Mouse (Mus musculus): Measurements from ENCODE around the gene Pphln1. TPM values are rescaled to one million over a fixed set of nuclear protein-coding genes. Genes with fewer than 3 reads are reported as not detected.

The Pphln1 gene
- polyA plus RNA-seq, 1 experiment from 2014 or later = 37.0 TPM

GRCm38 (mm10) chr15:93503201-93503745 is 105.1 kb downstream of the Pphln1 start:
- Histone ChIP-seq H3K4me1 (ENCODE audit: control insufficient read depth, insufficient read depth, low read length) (no peaks in the 10 kb centered on the region), H3K27ac (ENCODE audit: low read length) (no peak overlapping the region), H3K4me2 (ENCODE audit: low read depth, low read length) (no peak overlapping the region), H3K4me3 (ENCODE audit: low read length) (no peak overlapping the region), H3K9ac (ENCODE audit: low read length) (no peak overlapping the region), H3K36me3 (ENCODE audit: control insufficient read depth, insufficient read depth) (peaks cover 87% of the 10 kb centered on the region), H3K27me3 (ENCODE audit: control insufficient read depth, insufficient read depth, low read length) (no peaks in the 10 kb centered on the region), H3K9me3 (replicated peaks; ENCODE audit: control insufficient read depth, low read length) (no peaks in the 10 kb centered on the region)
- 92% methylated on average over 35 of the region's 35 CpGs for WGBS
- ATAC-seq (replicated peaks; ENCODE audit: extremely low read depth, insufficient read depth, low FRiP score) = no peak

- no peak for ATAC-seq (replicated peaks; ENCODE audit: extremely low read depth, insufficient read depth, low FRiP score)
Observed at GRCm38 (mm10) chr15:93504808-93505207, 106.7 kb downstream of the Pphln1 start.

GRCm38 (mm10) chr15:93510690-93511336 is 112.7 kb downstream of the Pphln1 start:
- Histone ChIP-seq H3K36me3 (ENCODE audit: control insufficient read depth, insufficient read depth) (peaks cover 41% of the 10 kb centered on the region), H3K27ac (ENCODE audit: low read length) (no peak overlapping the region), H3K9ac (ENCODE audit: low read length) (no peak overlapping the region), H3K4me2 (ENCODE audit: low read depth, low read length) (no peak overlapping the region), H3K27me3 (ENCODE audit: control insufficient read depth, insufficient read depth, low read length) (no peaks in the 10 kb centered on the region), H3K4me1 (ENCODE audit: control insufficient read depth, insufficient read depth, low read length) (peaks cover 41% of the 10 kb centered on the region), H3K9me3 (replicated peaks; ENCODE audit: control insufficient read depth, low read length) (no peaks in the 10 kb centered on the region), H3K4me3 (ENCODE audit: low read length) (no peak overlapping the region)
- ATAC-seq (replicated peaks; ENCODE audit: extremely low read depth, insufficient read depth, low FRiP score) = no peak
- 50% methylated on average over 12 of the region's 12 CpGs for WGBS

More at GRCm38 (mm10) chr15:93504808-93505207, 106.7 kb downstream of the Pphln1 start:
- Histone ChIP-seq H3K9me3 (replicated peaks; ENCODE audit: control insufficient read depth, low read length) (no peaks in the 10 kb centered on the region), H3K4me2 (ENCODE audit: low read depth, low read length) (no peak overlapping the region), H3K36me3 (ENCODE audit: control insufficient read depth, insufficient read depth) (peaks cover 84% of the 10 kb centered on the region), H3K4me3 (ENCODE audit: low read length) (no peak overlapping the region), H3K4me1 (ENCODE audit: control insufficient read depth, insufficient read depth, low read length) (no peaks in the 10 kb centered on the region), H3K27me3 (ENCODE audit: control insufficient read depth, insufficient read depth, low read length) (no peaks in the 10 kb centered on the region), H3K9ac (ENCODE audit: low read length) (no peak overlapping the region), H3K27ac (ENCODE audit: low read length) (no peak overlapping the region)
- whole genome bisulfite sequencing = 91% methylated on average over 17 of the region's 17 CpGs

- H3K27me3 ChIP-seq (ENCODE audit: control insufficient read depth, insufficient read depth, low read length) = no peaks in the 10 kb centered on the region
- peaks cover 31% of the 10 kb centered on the region for H3K36me3 ChIP-seq (ENCODE audit: control insufficient read depth, insufficient read depth)
- no peak overlapping the region for H3K4me3 ChIP-seq (ENCODE audit: low read length)
- H3K9me3 ChIP-seq (replicated peaks; ENCODE audit: control insufficient read depth, low read length) = no peaks in the 10 kb centered on the region
- no peak overlapping the region for H3K4me2 ChIP-seq (ENCODE audit: low read depth, low read length)
- no peak overlapping the region for H3K9ac ChIP-seq (ENCODE audit: low read length)
- ATAC-seq (replicated peaks; ENCODE audit: extremely low read depth, insufficient read depth, low FRiP score) = no peak
- WGBS = 41% methylated on average over 9 of the region's 9 CpGs
- no peak overlapping the region for H3K27ac ChIP-seq (ENCODE audit: low read length)
- H3K4me1 ChIP-seq (ENCODE audit: control insufficient read depth, insufficient read depth, low read length) = peaks cover 48% of the 10 kb centered on the region
Observed at GRCm38 (mm10) chr15:93512437-93512836, 114.3 kb downstream of the Pphln1 start.

DNA sequence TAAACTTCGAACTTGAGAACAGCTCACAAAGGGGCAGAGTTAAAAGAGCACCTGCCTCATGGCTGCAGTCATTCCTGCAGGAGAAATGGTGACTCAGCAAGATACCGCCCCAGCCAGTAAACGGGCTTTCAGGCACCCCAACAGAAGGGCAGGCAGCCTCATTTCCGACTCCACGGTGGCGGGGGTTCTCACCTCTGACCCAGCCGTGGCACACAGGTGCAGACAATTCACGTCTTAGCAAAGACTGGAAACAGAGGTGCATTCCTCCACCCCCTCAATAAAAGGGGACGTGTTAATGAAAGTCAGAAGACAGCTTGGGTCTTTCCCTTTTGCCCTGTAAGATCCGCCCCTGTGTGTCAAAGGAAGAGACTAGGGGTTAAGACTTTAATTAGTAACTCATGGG is 115.8 kb downstream of the Pphln1 start:
- no peaks in the 10 kb centered on the region for H3K9me3 ChIP-seq (replicated peaks; ENCODE audit: control insufficient read depth, low read length)
- H3K27ac ChIP-seq (ENCODE audit: low read length) = no peak overlapping the region
- peak overlapping the region; percentile 55 for H3K4me2 ChIP-seq (ENCODE audit: low read depth, low read length)
- no peaks in the 10 kb centered on the region for H3K27me3 ChIP-seq (ENCODE audit: control insufficient read depth, insufficient read depth, low read length)
- ATAC-seq (replicated peaks; ENCODE audit: extremely low read depth, insufficient read depth, low FRiP score) = no peak
- peak overlapping the region; percentile 65 for H3K9ac ChIP-seq (ENCODE audit: low read length)
- 11% methylated on average over 10 of the region's 10 CpGs for WGBS
- peaks cover 16% of the 10 kb centered on the region for H3K36me3 ChIP-seq (ENCODE audit: control insufficient read depth, insufficient read depth)
- H3K4me3 ChIP-seq (ENCODE audit: low read length) = peak overlapping the region; percentile 27
- H3K4me1 ChIP-seq (ENCODE audit: control insufficient read depth, insufficient read depth, low read length) = peaks cover 50% of the 10 kb centered on the region

GRCm38 (mm10) chr15:93515316-93515715 is 117.2 kb downstream of the Pphln1 start:
- Histone ChIP-seq H3K36me3 (ENCODE audit: control insufficient read depth, insufficient read depth) (peaks cover 12% of the 10 kb centered on the region), H3K4me2 (ENCODE audit: low read depth, low read length) (no peak overlapping the region), H3K4me1 (ENCODE audit: control insufficient read depth, insufficient read depth, low read length) (peaks cover 54% of the 10 kb centered on the region), H3K9me3 (replicated peaks; ENCODE audit: control insufficient read depth, low read length) (no peaks in the 10 kb centered on the region), H3K4me3 (ENCODE audit: low read length) (no peak overlapping the region), H3K9ac (ENCODE audit: low read length) (no peak overlapping the region), H3K27me3 (ENCODE audit: control insufficient read depth, insufficient read depth, low read length) (no peaks in the 10 kb centered on the region), H3K27ac (ENCODE audit: low read length) (no peak overlapping the region; the same call in 1 of the 2 replicates)
- WGBS = 61% methylated on average over 9 of the region's 9 CpGs
- no peak for ATAC-seq (replicated peaks; ENCODE audit: extremely low read depth, insufficient read depth, low FRiP score)

GRCm38 (mm10) chr15:93517022-93517565 is 118.9 kb downstream of the Pphln1 start:
- no peak for ATAC-seq (replicated peaks; ENCODE audit: extremely low read depth, insufficient read depth, low FRiP score)
- peak overlapping the region; percentile 87 for H3K4me3 ChIP-seq (ENCODE audit: low read length)
- peak overlapping the region; percentile 100 for H3K27ac ChIP-seq (ENCODE audit: low read length)
- H3K9ac ChIP-seq (ENCODE audit: low read length) = peak overlapping the region; percentile 95
- H3K9me3 ChIP-seq (replicated peaks; ENCODE audit: control insufficient read depth, low read length) = no peaks in the 10 kb centered on the region
- H3K4me1 ChIP-seq (ENCODE audit: control insufficient read depth, insufficient read depth, low read length) = peaks cover 67% of the 10 kb centered on the region
- H3K36me3 ChIP-seq (ENCODE audit: control insufficient read depth, insufficient read depth) = no peaks in the 10 kb centered on the region; the same call in 1 of the 2 replicates
- WGBS = 68% methylated on average over 11 of the region's 11 CpGs
- peak overlapping the region; percentile 86 for H3K4me2 ChIP-seq (ENCODE audit: low read depth, low read length)
- no peaks in the 10 kb centered on the region for H3K27me3 ChIP-seq (ENCODE audit: control insufficient read depth, insufficient read depth, low read length)

DNA sequence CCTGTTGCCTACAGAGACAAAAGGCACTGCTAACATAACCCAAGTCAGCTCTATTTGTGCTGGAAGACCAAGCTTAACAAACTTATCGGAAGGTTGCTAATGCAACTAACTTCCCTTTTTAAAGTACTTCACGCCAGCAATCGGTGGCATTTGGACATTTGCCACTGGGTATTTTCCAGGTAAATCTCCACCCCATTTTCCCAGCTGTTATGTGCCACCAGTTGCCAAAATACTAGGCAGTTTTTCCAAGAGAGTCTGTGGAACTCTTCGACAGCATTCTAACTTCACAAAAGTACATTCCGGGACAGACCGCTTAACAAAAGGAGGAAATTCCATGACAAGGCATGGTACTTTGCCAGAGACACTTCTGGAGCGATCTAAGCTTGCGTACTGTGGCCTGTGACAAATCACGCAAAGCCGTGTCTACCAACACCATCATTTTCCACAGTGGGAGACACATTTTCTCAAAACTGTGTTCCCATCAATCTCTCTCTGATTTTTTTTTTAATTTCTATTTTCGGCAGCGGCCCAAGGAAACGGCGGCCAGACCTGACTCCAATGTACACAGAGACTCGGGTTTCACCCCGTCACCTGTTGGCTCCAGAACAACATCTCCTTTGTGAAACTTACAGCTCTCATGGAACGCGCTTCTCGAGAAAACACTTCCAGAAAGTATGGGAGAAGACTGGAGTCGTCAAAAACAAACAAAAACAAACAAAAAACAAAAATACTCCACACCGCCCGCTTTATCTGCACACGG is 120.2 kb downstream of the Pphln1 start:
- 1% methylated on average over 23 of the region's 23 CpGs for WGBS
- ATAC-seq (replicated peaks; ENCODE audit: extremely low read depth, insufficient read depth, low FRiP score) = no peak
- H3K9ac ChIP-seq (ENCODE audit: low read length) = peak overlapping the region; percentile 95
- H3K4me1 ChIP-seq (ENCODE audit: control insufficient read depth, insufficient read depth, low read length) = peaks cover 67% of the 10 kb centered on the region
- H3K9me3 ChIP-seq (replicated peaks; ENCODE audit: control insufficient read depth, low read length) = no peaks in the 10 kb centered on the region
- no peaks in the 10 kb centered on the region for H3K36me3 ChIP-seq (ENCODE audit: control insufficient read depth, insufficient read depth)
- H3K27ac ChIP-seq (ENCODE audit: low read length) = peak overlapping the region; percentile 100
- peak overlapping the region; percentile 87 for H3K4me3 ChIP-seq (ENCODE audit: low read length)
- peak overlapping the region; percentile 86 for H3K4me2 ChIP-seq (ENCODE audit: low read depth, low read length)
- no peaks in the 10 kb centered on the region for H3K27me3 ChIP-seq (ENCODE audit: control insufficient read depth, insufficient read depth, low read length)
